In genomic region chr4:59034325-59034917, GRCm38 (mm10) we compare ENCODE assay signal across 8 mouse cellular contexts. TPM values are rescaled to one million over a fixed set of nuclear protein-coding genes. Genes with fewer than 3 reads are reported as not detected.
DNase-seq lines count a peak whose midpoint lies in the region; ATAC-seq and TF ChIP-seq lines count a peak whose summit lies in the region.

No protein-coding gene starts in this region.

- H3K4me2 ChIP-seq in heart, embryonic 13.5 days: peak overlapping the region; percentile 81
- H3K4me2 ChIP-seq in hindbrain, embryonic 16.5 days (ENCODE audit: low read length): peak overlapping the region; percentile 63
- peak overlapping the region; percentile 64 for H3K4me2 ChIP-seq in neural tube, embryonic 12.5 days (replicated peaks)

- H3K36me3 ChIP-seq in heart, embryonic 13.5 days: peaks cover under 1% of the 10 kb centered on the region; the same call in 1 of the 2 replicates
- peaks cover 14% of the 10 kb centered on the region for H3K36me3 ChIP-seq in C2C12 (ENCODE audit: control insufficient read depth, insufficient read depth)
- no peaks in the 10 kb centered on the region for H3K36me3 ChIP-seq in hindbrain, embryonic 16.5 days (ENCODE audit: control insufficient read depth, insufficient read depth, low read length)
- H3K36me3 ChIP-seq in neural tube, embryonic 12.5 days: 0 out of 2 replicates have a peak, but pooled peaks cover 4% of the 10 kb centered on the region

- H3K79me2 ChIP-seq in C2C12 (ENCODE audit: control insufficient read depth, insufficient read depth): peaks cover 41% of the 10 kb centered on the region

- no peaks in the 10 kb centered on the region for H3K9me3 ChIP-seq in heart, embryonic 13.5 days
- H3K9me3 ChIP-seq in hindbrain, embryonic 16.5 days (ENCODE audit: control insufficient read depth, low read length): no peaks in the 10 kb centered on the region
- H3K9me3 ChIP-seq in neural tube, embryonic 12.5 days: no peaks in the 10 kb centered on the region

- intact Hi-C loops in heart, postnatal 36 days (cut with DNase I): loop anchor here (2.0 kb wide), 1 partner anchor 32 kb away; the partner anchor contains the start of gene Gm20503

- TF ChIP-seq CTCF in C2C12 (IDR thresholded peaks at IDR 0.05; ENCODE audit: control insufficient read depth, insufficient read depth, insufficient read length): no peak

- H3K9ac ChIP-seq in heart, embryonic 13.5 days: peak overlapping the region; percentile 91
- peak overlapping the region; percentile 99 for H3K9ac ChIP-seq in hindbrain, embryonic 16.5 days (ENCODE audit: low read depth, low read length)
- H3K9ac ChIP-seq in neural tube, embryonic 12.5 days: peak overlapping the region; percentile 81; the same call in 1 of the 2 replicates

- peaks cover 23% of the 10 kb centered on the region for H3K79me3 ChIP-seq in C2C12 (ENCODE audit: low read depth)

- peaks cover 11% of the 10 kb centered on the region for H3K4me1 ChIP-seq in heart, embryonic 13.5 days
- H3K4me1 ChIP-seq in hindbrain, embryonic 16.5 days (ENCODE audit: control insufficient read depth, insufficient read depth, low read depth, low read length): peaks cover 5% of the 10 kb centered on the region
- H3K4me1 ChIP-seq in neural tube, embryonic 12.5 days: no peaks in the 10 kb centered on the region; the same call in 1 of the 2 replicates

- H3K4me3 ChIP-seq in heart, embryonic 13.5 days: peak overlapping the region; percentile 83
- H3K4me3 ChIP-seq in C2C12 (ENCODE audit: insufficient read depth, poor library complexity, severe bottlenecking): peak overlapping the region; percentile 68
- H3K4me3 ChIP-seq in hindbrain, embryonic 16.5 days (ENCODE audit: low read length): peak overlapping the region; percentile 86
- H3K4me3 ChIP-seq in neural tube, embryonic 12.5 days: peak overlapping the region; percentile 61

- no peaks in the 10 kb centered on the region for H3K27me3 ChIP-seq in heart, embryonic 13.5 days (replicated peaks)
- no peaks in the 10 kb centered on the region for H3K27me3 ChIP-seq in C2C12 (ENCODE audit: control insufficient read depth, insufficient read depth, insufficient read length)
- no peaks in the 10 kb centered on the region for H3K27me3 ChIP-seq in hindbrain, embryonic 16.5 days (replicated peaks; ENCODE audit: control insufficient read depth, insufficient read depth, low read length)
- H3K27me3 ChIP-seq in neural tube, embryonic 12.5 days (replicated peaks): no peaks in the 10 kb centered on the region

- no peak overlapping the region for H3K27ac ChIP-seq in heart, embryonic 13.5 days (replicated peaks)
- no peak overlapping the region; the same call in 1 of the 2 replicates for H3K27ac ChIP-seq in hindbrain, embryonic 16.5 days (ENCODE audit: low read depth, low read length)
- H3K27ac ChIP-seq in neural tube, embryonic 12.5 days: no peak overlapping the region

- no peak overlapping the region for H3ac ChIP-seq in C2C12 (ENCODE audit: control insufficient read depth, insufficient read length, low read depth)

- WGBS in heart, embryonic 13.5 days: 84% methylated on average over 10 of the region's 10 CpGs
- WGBS in hindbrain, embryonic 16.5 days: 70% methylated on average over 10 of the region's 10 CpGs
- 84% methylated on average over 10 of the region's 10 CpGs for whole genome bisulfite sequencing in neural tube, embryonic 12.5 days

- DNase-seq in heart, postnatal 36 days: no peak
- DNase-seq in cerebellum, adult 9-10 months: peak; percentile 38
- no peak for DNase-seq in layer of hippocampus, postnatal 14 days (ENCODE audit: low spot score in 2 of 2)
- no peak for DNase-seq in frontal cortex, postnatal 25 days (ENCODE audit: low spot score in 2 of 2)

- ATAC-seq in heart, embryonic 13.5 days (ENCODE audit: extremely low read depth, insufficient number of reproducible peaks, low FRiP score, low TSS enrichment): no peak
- peak; percentile 31; the same call in 1 of the 2 replicates for ATAC-seq in hindbrain, embryonic 16.5 days
- ATAC-seq in neural tube, embryonic 12.5 days (ENCODE audit: low FRiP score, low read depth): peak; percentile 27; the same call in 1 of the 2 replicates

TF ChIP-seq in C2C12, 6 proteins besides CTCF, POLR2A, EP300 and RAD21:
- TF ChIP-seq USF1 (IDR thresholded peaks at IDR 0.05; ENCODE audit: low read depth): no peak
- TF ChIP-seq MYOD1 (IDR thresholded peaks at IDR 0.05; ENCODE audit: control insufficient read depth, insufficient read length, low read depth): no peak
- no peak for TF ChIP-seq MAX (IDR thresholded peaks at IDR 0.05)
- TF ChIP-seq CEBPB (IDR thresholded peaks at IDR 0.05; ENCODE audit: low read depth): no peak
- TF ChIP-seq FOSL1 (IDR thresholded peaks at IDR 0.05; ENCODE audit: insufficient read depth, low read length, poor library complexity, severe bottlenecking): no peak
- TF ChIP-seq MYOG (IDR thresholded peaks at IDR 0.05; ENCODE audit: control insufficient read depth, extremely low read depth, insufficient read length): no peak
TF ChIP-seq in C2C12: peak in this region for 0.

RNA-seq across cellular contexts. Expression of gene Gng10, which starts 0.5 kb away (rescaled TPM):
- polyA plus RNA-seq in heart, embryonic 13.5 days (2015; fragmentation: Nextera tagmentation; extraction: Ambion mirVana): 46.6 and 47.8 TPM in 2 replicates
- 10 to 100 TPM; 16.6 to 17.0 TPM for total RNA-seq in heart, postnatal 36 days (2021)
- polyA plus RNA-seq in C2C12 (2012; fragmentation: generic; extraction: Trizol): 102 TPM
- 178 and 197 TPM in 2 replicates for polyA plus RNA-seq in hindbrain, embryonic 16.5 days (2015; fragmentation: Nextera tagmentation; extraction: Ambion mirVana)
- 102 and 104 TPM in 2 replicates for polyA plus RNA-seq in neural tube, embryonic 12.5 days (2016; fragmentation: Nextera tagmentation; extraction: Ambion mirVana)
- total RNA-seq in layer of hippocampus, postnatal 14 days (2021): 100 to 1,000 TPM; 109 to 110 TPM

RNA-seq across cellular contexts. Expression of gene Gm20503, which starts 31.4 kb away (rescaled TPM):
- 11.0 and 11.6 TPM in 2 replicates for polyA plus RNA-seq in heart, embryonic 13.5 days (2015; fragmentation: Nextera tagmentation; extraction: Ambion mirVana)
- total RNA-seq in heart, postnatal 36 days (2021): 1 to 10 TPM; 2.7 TPM
- polyA plus RNA-seq in C2C12 (2012; fragmentation: generic; extraction: Trizol): not detected
- polyA plus RNA-seq in hindbrain, embryonic 16.5 days (2015; fragmentation: Nextera tagmentation; extraction: Ambion mirVana): 7.2 and 8.4 TPM in 2 replicates
- polyA plus RNA-seq in neural tube, embryonic 12.5 days (2016; fragmentation: Nextera tagmentation; extraction: Ambion mirVana): 10.0 and 10.4 TPM in 2 replicates
- total RNA-seq in layer of hippocampus, postnatal 14 days (2021): 1 to 10 TPM in 1 of 2 experiments, not detected in 1; 2.8 TPM

RNA-seq across cellular contexts. Expression of gene Dnajc25, which starts 39.6 kb away (rescaled TPM):
- 9.0 and 10.6 TPM in 2 replicates for polyA plus RNA-seq in heart, embryonic 13.5 days (2015; fragmentation: Nextera tagmentation; extraction: Ambion mirVana)
- 10 to 100 TPM; 18.7 to 19.5 TPM for total RNA-seq in heart, postnatal 36 days (2021)
- 7.4 TPM for polyA plus RNA-seq in C2C12 (2012; fragmentation: generic; extraction: Trizol)
- 5.7 and 5.8 TPM in 2 replicates for polyA plus RNA-seq in hindbrain, embryonic 16.5 days (2015; fragmentation: Nextera tagmentation; extraction: Ambion mirVana)
- 5.9 and 8.1 TPM in 2 replicates for polyA plus RNA-seq in neural tube, embryonic 12.5 days (2016; fragmentation: Nextera tagmentation; extraction: Ambion mirVana)
- total RNA-seq in layer of hippocampus, postnatal 14 days (2021): 1 to 10 TPM; 5.8 to 6.3 TPM

RNA-seq across cellular contexts. Expression of gene Ptgr1, which starts 47.5 kb away (rescaled TPM):
- polyA plus RNA-seq in heart, embryonic 13.5 days (2015; fragmentation: Nextera tagmentation; extraction: Ambion mirVana): 8.5 and 10.7 TPM in 2 replicates
- total RNA-seq in heart, postnatal 36 days (2021): 1 to 10 TPM; 3.0 to 5.3 TPM
- 39.6 TPM for polyA plus RNA-seq in C2C12 (2012; fragmentation: generic; extraction: Trizol)
- polyA plus RNA-seq in hindbrain, embryonic 16.5 days (2015; fragmentation: Nextera tagmentation; extraction: Ambion mirVana): 5.6 and 6.5 TPM in 2 replicates
- polyA plus RNA-seq in neural tube, embryonic 12.5 days (2016; fragmentation: Nextera tagmentation; extraction: Ambion mirVana): 10.8 and 12.1 TPM in 2 replicates
- total RNA-seq in layer of hippocampus, postnatal 14 days (2021): 1 to 10 TPM; 3.7 to 3.8 TPM
